Mouse (Mus musculus) stomach, postnatal 0 days (tissue): Measurements from ENCODE around the gene Ctcf.

Experiments used
- CTCF ChIP-seq: IDR thresholded peaks from 2 replicates; pipeline ENCODE4 v1.5.1; 2016; ENCODE audit warnings: antibody characterized with exemption, low read depth, mild to moderate bottlenecking, moderate library complexity
- EP300 ChIP-seq: optimal IDR thresholded peaks from 2 replicates; pipeline ENCODE3; 2016; ENCODE audit warnings: antibody characterized with exemption

- TF ChIP-seq CTCF (peak; percentile 17; the same call in 1 of the 2 replicates), EP300 (no peak)
Measured at GRCm38 (mm10) chr8:105694051-105694799, 57.9 kb downstream of the Ctcf start.
